Mouse (Mus musculus) bone marrow macrophage, adult 2 months (primary cell): ENCODE data around the gene Slc26a8. TPM values are rescaled to one million over a fixed set of nuclear protein-coding genes. Genes with fewer than 3 reads are reported as not detected.

Experiments used
- H3K27ac ChIP-seq: 2 replicates; pipeline ENCODE4 v1.5.1; 2012; ENCODE audit warnings: low read depth, low read length; ENCODE audit not compliant: insufficient read depth
- H3K4me1 ChIP-seq: 2 replicates; pipeline ENCODE4 v1.6.1; 2012; ENCODE audit warnings: low read length; ENCODE audit not compliant: control insufficient read depth, insufficient read depth
- H3K4me3 ChIP-seq: 2 replicates; pipeline ENCODE4 v1.5.1; 2012; ENCODE audit warnings: mild to moderate bottlenecking, low read length, moderate library complexity; ENCODE audit not compliant: insufficient read depth
- CTCF ChIP-seq: IDR thresholded peaks from 2 replicates; pipeline ENCODE4 v1.5.1; 2012; ENCODE audit warnings: low read depth, mild to moderate bottlenecking, low read length, moderate library complexity
- POLR2A ChIP-seq: IDR thresholded peaks from 2 replicates; pipeline ENCODE4 v1.6.1; 2012; ENCODE audit warnings: mild to moderate bottlenecking, low read depth, low read length, borderline replicate concordance
- polyA plus RNA-seq: library from polyadenylated mRNA; stranded (reverse); fragments of >200 nt; gene quantifications from 2 replicates; pipeline ENCODE4 v1.2.4, GENCODE M21; 2012; ENCODE audit not compliant: missing spikeins, insufficient read depth, insufficient read length

Gene Slc26a8
- polyA plus RNA-seq, 1 experiment: not detected

GRCm38 (mm10) chr17:28690776-28691686 is 998 bp upstream of the Slc26a8 start, which contains the start of gene Mapk14:
Gene Mapk14 (plus strand): TSS chr17:28691329.
- peak; percentile 61 for TF ChIP-seq CTCF
- TF ChIP-seq POLR2A: peak; percentile 89; the same call in 1 of the 2 replicates
- H3K4me1 ChIP-seq: peaks cover 19% of the 10 kb centered on the region
- H3K4me3 ChIP-seq: peak within 1 kb of the TSS; percentile 82
- H3K27ac ChIP-seq: peak within 1 kb of the TSS; percentile 83

GRCm38 (mm10) chr17:28687354-28687753 is 2.7 kb downstream of the Slc26a8 start:
- Histone ChIP-seq H3K4me3 (no peak overlapping the region), H3K4me1 (0 out of 2 replicates have a peak, but pooled peaks cover 4% of the 10 kb centered on the region), H3K27ac (no peak overlapping the region)
- no peak for TF ChIP-seq CTCF
- no peak for TF ChIP-seq POLR2A

GRCm38 (mm10) chr17:28684631-28685030 is 5.4 kb downstream of the Slc26a8 start:
- 0 out of 2 replicates have a peak, but pooled peaks cover 2% of the 10 kb centered on the region for H3K4me1 ChIP-seq
- H3K27ac ChIP-seq: no peak overlapping the region
- no peak for TF ChIP-seq CTCF
- TF ChIP-seq POLR2A: no peak
- H3K4me3 ChIP-seq: no peak overlapping the region

DNA sequence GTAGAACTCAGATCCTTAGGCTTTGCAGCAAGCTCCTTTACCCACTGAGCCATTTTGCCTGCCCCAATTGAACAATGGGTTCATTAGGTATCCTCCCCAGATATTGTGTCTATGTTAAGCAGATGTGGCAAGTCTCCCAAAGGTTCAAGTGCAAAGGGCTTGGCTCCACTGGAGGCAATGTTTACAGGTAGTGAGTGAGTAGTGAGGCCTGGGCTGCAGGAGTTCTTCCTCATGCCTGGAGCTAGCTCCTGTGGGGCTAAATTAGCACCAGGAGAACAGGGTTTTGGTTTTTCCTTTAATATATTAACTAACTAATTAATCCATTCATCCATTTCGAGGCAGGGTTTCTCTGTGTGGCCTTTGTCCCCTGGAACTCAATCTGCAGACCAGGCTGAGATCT is 6.4 kb downstream of the Slc26a8 start:
- TF ChIP-seq CTCF: no peak
- no peak for TF ChIP-seq POLR2A
- H3K4me1 ChIP-seq: no peaks in the 10 kb centered on the region
- no peak overlapping the region for H3K27ac ChIP-seq
- no peak overlapping the region for H3K4me3 ChIP-seq

- TF ChIP-seq POLR2A (no peak), CTCF (no peak)
- H3K4me3 ChIP-seq: no peak overlapping the region
- H3K27ac ChIP-seq: no peak overlapping the region
- no peaks in the 10 kb centered on the region for H3K4me1 ChIP-seq
These were observed 7.5 kb downstream of the Slc26a8 start for GRCm38 (mm10) chr17:28682311-28683084.

- Histone ChIP-seq H3K27ac (no peak overlapping the region), H3K4me3 (no peak overlapping the region), H3K4me1 (peaks cover 12% of the 10 kb centered on the region)
- TF ChIP-seq POLR2A: no peak
- no peak for TF ChIP-seq CTCF
These were observed 30.5 kb downstream of the Slc26a8 start for GRCm38 (mm10) chr17:28659564-28659963.

DNA sequence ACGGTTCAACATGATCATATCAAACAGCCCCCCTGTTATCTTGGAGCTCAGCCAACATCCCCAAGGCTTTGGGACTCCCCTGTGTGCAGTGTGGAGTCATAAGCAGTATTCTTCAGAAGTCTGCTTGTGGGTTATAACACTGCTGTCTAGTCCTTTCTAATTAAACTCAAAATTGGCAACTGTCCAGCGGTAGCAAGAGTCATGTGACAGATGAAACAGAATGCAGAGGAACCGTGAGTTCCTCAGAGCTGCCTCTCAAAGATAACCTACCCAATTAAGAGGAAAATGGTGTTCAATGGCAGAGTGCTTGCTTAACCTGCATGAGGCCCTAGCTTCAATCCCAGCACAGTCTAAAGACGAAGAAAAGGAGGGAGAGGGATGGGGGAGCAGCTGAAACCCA is 32.1 kb downstream of the Slc26a8 start:
- no peak for TF ChIP-seq POLR2A
- Histone ChIP-seq H3K4me1 (peaks cover 12% of the 10 kb centered on the region), H3K4me3 (no peak overlapping the region), H3K27ac (no peak overlapping the region)

DNA sequence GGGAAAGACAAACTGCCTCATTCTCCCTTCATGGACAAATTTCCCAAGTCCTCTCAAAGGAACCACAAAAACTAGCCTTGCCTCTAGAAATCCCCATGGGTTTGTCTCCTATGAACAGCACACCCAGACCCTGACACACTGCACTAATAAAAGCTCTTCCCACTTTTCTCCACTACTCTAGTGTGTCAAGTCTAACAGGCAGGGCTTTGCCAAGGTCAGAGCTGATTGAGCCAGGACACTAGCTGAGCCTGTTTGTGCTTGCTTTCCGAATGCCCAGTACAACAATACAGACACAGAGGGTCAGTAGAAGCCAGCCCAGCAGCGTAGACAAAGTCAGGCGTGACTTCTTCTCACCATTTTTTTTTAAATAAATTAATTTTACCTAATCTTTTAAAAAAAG is 39.8 kb downstream of the Slc26a8 start:
- no peak overlapping the region for H3K27ac ChIP-seq
- TF ChIP-seq POLR2A (no peak), CTCF (no peak)

DNA sequence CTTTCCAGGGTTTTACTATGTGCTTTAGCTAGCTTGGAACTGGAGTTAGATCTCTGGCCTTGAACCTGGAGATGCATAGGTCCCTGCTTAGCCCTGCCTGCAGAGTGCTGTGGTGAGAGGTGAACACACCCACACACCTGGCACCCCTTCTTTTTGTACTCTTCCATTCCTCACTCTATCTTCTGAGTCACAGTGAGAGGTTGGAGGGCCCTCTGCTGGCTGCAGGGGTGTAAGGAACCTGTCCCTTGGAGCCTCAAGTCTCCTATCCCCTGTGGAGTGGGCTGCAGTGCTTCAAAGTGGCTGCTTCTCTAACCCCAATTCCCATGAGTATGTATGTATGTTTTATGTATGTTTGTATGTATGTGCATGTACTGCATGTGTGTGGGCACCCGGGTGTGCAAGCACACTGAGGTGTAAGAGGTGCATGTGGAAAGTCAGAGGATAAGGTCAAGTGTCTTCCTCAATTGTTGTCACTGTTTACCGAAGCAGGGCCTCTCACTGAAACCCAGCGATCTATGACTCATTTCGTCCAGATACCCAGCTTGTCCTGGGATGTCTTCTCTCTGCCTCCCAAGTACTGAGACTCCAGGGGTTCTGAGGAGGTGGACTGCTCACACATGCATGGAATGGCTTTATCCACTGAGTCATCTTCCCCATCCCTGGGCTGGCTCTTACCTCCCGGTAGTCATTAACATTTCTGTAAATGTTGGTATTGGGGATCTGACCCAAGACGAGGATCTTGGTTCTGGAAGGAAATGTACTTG is 41.2 kb downstream of the Slc26a8 start:
- no peak for TF ChIP-seq POLR2A
- peak; percentile 76 for TF ChIP-seq CTCF
- H3K4me3 ChIP-seq: no peak overlapping the region
- peaks cover 7% of the 10 kb centered on the region for H3K4me1 ChIP-seq
- H3K27ac ChIP-seq: no peak overlapping the region

More for the DNA sequence above, 39.8 kb downstream of the Slc26a8 start:
- H3K4me1 ChIP-seq: no peaks in the 10 kb centered on the region
- H3K4me3 ChIP-seq: no peak overlapping the region
